Mouse (Mus musculus) liver, adult 2 months (tissue): ENCODE results near the gene Vmn1r188.
A peak's percentile ranks its signal among the peaks of the same experiment; 100 is the strongest.
"Not testable (repeated sequence)": the region's sequence is repeated elsewhere in the genome, so short reads cannot be mapped to it uniquely, and the experiment has no call there.

Source experiments
- CTCF ChIP-seq: fragments of 200-500 bp; IDR thresholded peaks from 2 replicates; pipeline ENCODE4 v1.5.1; 2011; ENCODE audit warnings: low read depth, low read length, control low read depth
- POLR2A ChIP-seq: fragments of 200-500 bp; IDR thresholded peaks from 2 replicates; pipeline ENCODE4 v1.6.1; 2011; ENCODE audit warnings: low read length, control low read depth; ENCODE audit not compliant: insufficient read depth; ENCODE audit errors: extremely low read depth

DNA sequence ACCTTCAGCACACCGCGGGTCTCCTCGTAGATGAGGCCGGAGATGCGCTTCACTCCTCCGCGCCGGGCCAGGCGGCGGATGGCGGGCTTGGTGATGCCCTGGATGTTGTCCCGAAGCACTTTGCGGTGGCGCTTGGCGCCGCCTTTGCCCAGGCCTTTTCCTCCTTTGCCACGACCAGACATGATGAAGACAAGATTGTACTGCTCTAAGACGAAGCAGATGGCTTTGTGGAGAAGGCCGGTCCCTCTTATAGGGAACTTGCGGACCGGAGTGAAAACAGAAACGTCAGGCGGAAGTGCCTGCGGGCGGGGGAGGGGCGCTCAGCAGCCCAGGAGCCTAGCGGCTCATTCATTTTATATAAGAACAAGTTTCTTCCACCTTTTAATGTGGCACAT is 43.1 kb upstream of the Vmn1r188 start, which contains the start of gene Hist1h4i:
- TF ChIP-seq CTCF, result not testable (repeated sequence)
- TF ChIP-seq POLR2A, result peak; percentile 86
